Mouse (Mus musculus): ENCODE data around the gene Zfp819. TPM values are rescaled to one million over a fixed set of nuclear protein-coding genes. Genes with fewer than 3 reads are reported as not detected.

Zfp819 gene
- polyA plus RNA-seq, 1 experiment from 2014 or later = 1.0 TPM

- no peaks in the 10 kb centered on the region for H3K4me1 ChIP-seq (replicated peaks; ENCODE audit: control insufficient read depth, insufficient read depth, low read length)
- no peak overlapping the region for H3K4me3 ChIP-seq (ENCODE audit: low read depth, low read length)
- DNase-seq (ENCODE audit: low spot score) (no peak), ATAC-seq (replicated peaks; ENCODE audit: low FRiP score) (no peak)
- H3K9ac ChIP-seq (ENCODE audit: low read length) = no peak overlapping the region
- H3K4me2 ChIP-seq (ENCODE audit: low read depth, low read length, severe bottlenecking) = no peak overlapping the region
- no peaks in the 10 kb centered on the region for H3K27me3 ChIP-seq (ENCODE audit: control insufficient read depth, insufficient read depth, low read length)
- H3K9me3 ChIP-seq (ENCODE audit: control insufficient read depth, low read length) = no peaks in the 10 kb centered on the region
- no peaks in the 10 kb centered on the region for H3K36me3 ChIP-seq (ENCODE audit: control insufficient read depth, insufficient read depth, low read length)
- 87% methylated on average over 4 of the region's 4 CpGs for WGBS
- H3K27ac ChIP-seq (ENCODE audit: low read depth, low read length) = no peak overlapping the region
These were observed 27.0 kb downstream of the Zfp819 start for GRCm38 (mm10) chr7:43633940-43634339.

- Histone ChIP-seq H3K9ac (ENCODE audit: low read length) (no peak within 1 kb of the TSS), H3K36me3 (ENCODE audit: control insufficient read depth, insufficient read depth, low read length) (no peaks in the 10 kb centered on the region), H3K27me3 (ENCODE audit: control insufficient read depth, insufficient read depth, low read length) (no peaks in the 10 kb centered on the region), H3K9me3 (ENCODE audit: control insufficient read depth, low read length) (no peaks in the 10 kb centered on the region), H3K4me1 (replicated peaks; ENCODE audit: control insufficient read depth, insufficient read depth, low read length) (no peaks in the 10 kb centered on the region), H3K4me3 (ENCODE audit: low read depth, low read length) (no peak within 1 kb of the TSS), H3K4me2 (ENCODE audit: low read depth, low read length, severe bottlenecking) (no peak within 1 kb of the TSS), H3K27ac (ENCODE audit: low read depth, low read length) (no peak within 1 kb of the TSS)
- ATAC-seq (replicated peaks; ENCODE audit: low FRiP score) (no peak), DNase-seq (ENCODE audit: low spot score) (no peak)
- WGBS = 78% methylated on average over 6 of the region's 6 CpGs
These were observed 27.5 kb downstream of the Zfp819 start, which contains the start of gene Ceacam18 for GRCm38 (mm10) chr7:43634500-43634899. Gene Ceacam18 (plus strand): TSS chr7:43634707.

- DNase-seq (ENCODE audit: low spot score) (no peak), ATAC-seq (replicated peaks; ENCODE audit: low FRiP score) (no peak)
- Histone ChIP-seq H3K9me3 (ENCODE audit: control insufficient read depth, low read length) (no peaks in the 10 kb centered on the region), H3K36me3 (ENCODE audit: control insufficient read depth, insufficient read depth, low read length) (no peaks in the 10 kb centered on the region), H3K9ac (ENCODE audit: low read length) (no peak overlapping the region), H3K4me3 (ENCODE audit: low read depth, low read length) (no peak overlapping the region), H3K27me3 (ENCODE audit: control insufficient read depth, insufficient read depth, low read length) (no peaks in the 10 kb centered on the region), H3K4me2 (ENCODE audit: low read depth, low read length, severe bottlenecking) (no peak overlapping the region), H3K27ac (ENCODE audit: low read depth, low read length) (no peak overlapping the region), H3K4me1 (replicated peaks; ENCODE audit: control insufficient read depth, insufficient read depth, low read length) (no peaks in the 10 kb centered on the region)
- 65% methylated on average over 2 of the region's 2 CpGs for WGBS
These were observed 29.2 kb downstream of the Zfp819 start for GRCm38 (mm10) chr7:43636194-43636593.

- H3K4me1 ChIP-seq (replicated peaks; ENCODE audit: control insufficient read depth, insufficient read depth, low read length) = no peaks in the 10 kb centered on the region
- no peak overlapping the region for H3K4me3 ChIP-seq (ENCODE audit: low read depth, low read length)
- no peaks in the 10 kb centered on the region for H3K27me3 ChIP-seq (ENCODE audit: control insufficient read depth, insufficient read depth, low read length)
- no peak for ATAC-seq (replicated peaks; ENCODE audit: low FRiP score)
- no peak for DNase-seq (ENCODE audit: low spot score)
- no peaks in the 10 kb centered on the region for H3K36me3 ChIP-seq (ENCODE audit: control insufficient read depth, insufficient read depth, low read length)
- no peak overlapping the region for H3K27ac ChIP-seq (ENCODE audit: low read depth, low read length)
- 76% methylated on average over 1 of the region's 1 CpGs for WGBS
- no peaks in the 10 kb centered on the region for H3K9me3 ChIP-seq (ENCODE audit: control insufficient read depth, low read length)
- H3K9ac ChIP-seq (ENCODE audit: low read length) = no peak overlapping the region
- H3K4me2 ChIP-seq (ENCODE audit: low read depth, low read length, severe bottlenecking) = no peak overlapping the region
These were observed 30.1 kb downstream of the Zfp819 start for GRCm38 (mm10) chr7:43637118-43637517.

- H3K36me3 ChIP-seq (ENCODE audit: control insufficient read depth, insufficient read depth, low read length) = no peaks in the 10 kb centered on the region
- no peaks in the 10 kb centered on the region for H3K4me1 ChIP-seq (replicated peaks; ENCODE audit: control insufficient read depth, insufficient read depth, low read length)
- no peaks in the 10 kb centered on the region for H3K27me3 ChIP-seq (ENCODE audit: control insufficient read depth, insufficient read depth, low read length)
- H3K4me3 ChIP-seq (ENCODE audit: low read depth, low read length) = no peak overlapping the region
- H3K9ac ChIP-seq (ENCODE audit: low read length) = no peak overlapping the region
- ATAC-seq (replicated peaks; ENCODE audit: low FRiP score) (no peak), DNase-seq (ENCODE audit: low spot score) (no peak)
- no peaks in the 10 kb centered on the region for H3K9me3 ChIP-seq (ENCODE audit: control insufficient read depth, low read length)
- H3K4me2 ChIP-seq (ENCODE audit: low read depth, low read length, severe bottlenecking) = no peak overlapping the region
- no peak overlapping the region for H3K27ac ChIP-seq (ENCODE audit: low read depth, low read length)
- 86% methylated on average over 5 of the region's 5 CpGs for whole genome bisulfite sequencing
These were observed 35.6 kb downstream of the Zfp819 start for GRCm38 (mm10) chr7:43642587-43642986.

GRCm38 (mm10) chr7:43643046-43643652 lies 36.2 kb downstream of the Zfp819 start:
- Histone ChIP-seq H3K27me3 (ENCODE audit: control insufficient read depth, insufficient read depth, low read length) (no peaks in the 10 kb centered on the region), H3K9ac (ENCODE audit: low read length) (no peak overlapping the region), H3K4me3 (ENCODE audit: low read depth, low read length) (no peak overlapping the region), H3K9me3 (ENCODE audit: control insufficient read depth, low read length) (no peaks in the 10 kb centered on the region), H3K4me1 (replicated peaks; ENCODE audit: control insufficient read depth, insufficient read depth, low read length) (no peaks in the 10 kb centered on the region), H3K4me2 (ENCODE audit: low read depth, low read length, severe bottlenecking) (no peak overlapping the region), H3K27ac (ENCODE audit: low read depth, low read length) (no peak overlapping the region), H3K36me3 (ENCODE audit: control insufficient read depth, insufficient read depth, low read length) (no peaks in the 10 kb centered on the region)
- ATAC-seq (replicated peaks; ENCODE audit: low FRiP score) (no peak), DNase-seq (ENCODE audit: low spot score) (no peak)
- 86% methylated on average over 17 of the region's 17 CpGs for WGBS

GRCm38 (mm10) chr7:43652683-43653082 lies 45.7 kb downstream of the Zfp819 start:
- ATAC-seq (replicated peaks; ENCODE audit: low FRiP score) (no peak), DNase-seq (ENCODE audit: low spot score) (no peak)
- Histone ChIP-seq H3K27ac (ENCODE audit: low read depth, low read length) (no peak overlapping the region), H3K4me3 (ENCODE audit: low read depth, low read length) (no peak overlapping the region), H3K36me3 (ENCODE audit: control insufficient read depth, insufficient read depth, low read length) (no peaks in the 10 kb centered on the region), H3K9me3 (ENCODE audit: control insufficient read depth, low read length) (no peaks in the 10 kb centered on the region), H3K4me2 (ENCODE audit: low read depth, low read length, severe bottlenecking) (no peak overlapping the region), H3K4me1 (replicated peaks; ENCODE audit: control insufficient read depth, insufficient read depth, low read length) (no peaks in the 10 kb centered on the region), H3K27me3 (ENCODE audit: control insufficient read depth, insufficient read depth, low read length) (no peaks in the 10 kb centered on the region), H3K9ac (ENCODE audit: low read length) (no peak overlapping the region)
- 86% methylated on average over 6 of the region's 6 CpGs for WGBS

GRCm38 (mm10) chr7:43654519-43654918 lies 47.5 kb downstream of the Zfp819 start:
- Histone ChIP-seq H3K27ac (ENCODE audit: low read depth, low read length) (no peak overlapping the region), H3K9me3 (ENCODE audit: control insufficient read depth, low read length) (no peaks in the 10 kb centered on the region), H3K27me3 (ENCODE audit: control insufficient read depth, insufficient read depth, low read length) (no peaks in the 10 kb centered on the region), H3K4me2 (ENCODE audit: low read depth, low read length, severe bottlenecking) (no peak overlapping the region), H3K4me3 (ENCODE audit: low read depth, low read length) (no peak overlapping the region), H3K36me3 (ENCODE audit: control insufficient read depth, insufficient read depth, low read length) (no peaks in the 10 kb centered on the region), H3K9ac (ENCODE audit: low read length) (no peak overlapping the region), H3K4me1 (replicated peaks; ENCODE audit: control insufficient read depth, insufficient read depth, low read length) (no peaks in the 10 kb centered on the region)
- DNase-seq (ENCODE audit: low spot score) (no peak), ATAC-seq (replicated peaks; ENCODE audit: low FRiP score) (no peak)
- WGBS = 82% methylated on average over 3 of the region's 3 CpGs

GRCm38 (mm10) chr7:43656232-43656631 lies 49.3 kb downstream of the Zfp819 start:
- no peaks in the 10 kb centered on the region for H3K27me3 ChIP-seq (ENCODE audit: control insufficient read depth, insufficient read depth, low read length)
- H3K4me3 ChIP-seq (ENCODE audit: low read depth, low read length) = no peak overlapping the region
- H3K9ac ChIP-seq (ENCODE audit: low read length) = no peak overlapping the region
- H3K9me3 ChIP-seq (ENCODE audit: control insufficient read depth, low read length) = no peaks in the 10 kb centered on the region
- DNase-seq (ENCODE audit: low spot score) (no peak), ATAC-seq (replicated peaks; ENCODE audit: low FRiP score) (no peak)
- H3K27ac ChIP-seq (ENCODE audit: low read depth, low read length) = no peak overlapping the region
- no peak overlapping the region for H3K4me2 ChIP-seq (ENCODE audit: low read depth, low read length, severe bottlenecking)
- H3K36me3 ChIP-seq (ENCODE audit: control insufficient read depth, insufficient read depth, low read length) = no peaks in the 10 kb centered on the region
- no peaks in the 10 kb centered on the region for H3K4me1 ChIP-seq (replicated peaks; ENCODE audit: control insufficient read depth, insufficient read depth, low read length)
- WGBS = 74% methylated on average over 6 of the region's 6 CpGs
